ENCODE assay signal across 18 mouse cellular contexts in genomic region chr4:65402286-65402685, GRCm38 (mm10).
"Had no signal": no experiment of that assay in that cellular context is flagged by ENCODE, and none has a peak within 500 bp of the region (broad histone marks: within the 10 kb centered on the region; RNA-seq: fewer than 3 reads in every experiment).

No protein-coding gene starts in this region.

- H3K9ac ChIP-seq: lung, embryonic 14.5 days; midbrain, embryonic 13.5 days; neural tube, embryonic 13.5 days; neural tube, embryonic 15.5 days had no signal

- H3K9me3 ChIP-seq: midbrain, embryonic 10.5 days; midbrain, embryonic 13.5 days; neural tube, embryonic 13.5 days; neural tube, embryonic 15.5 days had no signal

- H3K4me2 ChIP-seq: lung, embryonic 14.5 days; midbrain, embryonic 13.5 days; neural tube, embryonic 13.5 days; neural tube, embryonic 15.5 days had no signal

- H3K4me1 ChIP-seq: midbrain, embryonic 10.5 days; midbrain, embryonic 13.5 days; neural tube, embryonic 13.5 days; neural tube, embryonic 15.5 days had no signal

- H3K27me3 ChIP-seq: midbrain, embryonic 13.5 days; neural tube, embryonic 13.5 days; neural tube, embryonic 15.5 days had no signal

- ATAC-seq: midbrain, embryonic 13.5 days; midbrain, embryonic 16.5 days had no signal

- H3K36me3 ChIP-seq: midbrain, embryonic 10.5 days; midbrain, embryonic 13.5 days; neural tube, embryonic 13.5 days; neural tube, embryonic 15.5 days had no signal

- H3K4me3 ChIP-seq: midbrain, embryonic 10.5 days; midbrain, embryonic 13.5 days; myocyte; neural tube, embryonic 13.5 days; neural tube, embryonic 15.5 days had no signal

- DNase-seq: lung, adult 18-20 months; lung, embryonic 14.5 days; lung, postnatal 10 days; lung, postnatal 4 days; retina, postnatal 1 day; right cerebral cortex, adult 18-20 months; right cerebral cortex, postnatal 25 days; right cerebral cortex, postnatal 4 days; spleen, adult 18-20 months; thymus, adult 18-20 months; thymus, postnatal 14 days; thymus, postnatal 36 days had no signal

- H3K27ac ChIP-seq: midbrain, embryonic 13.5 days; neural tube, embryonic 13.5 days; neural tube, embryonic 15.5 days had no signal
